Mouse (Mus musculus) ovary, postnatal 36 days (tissue): ENCODE data around the gene Veph1.

Experiments used
- DNase-seq: peaks from one replicate; pipeline ENCODE4 v3.0.0; 2022; ENCODE audit warnings: low spot score, mixed read lengths

Veph1 gene

DNA sequence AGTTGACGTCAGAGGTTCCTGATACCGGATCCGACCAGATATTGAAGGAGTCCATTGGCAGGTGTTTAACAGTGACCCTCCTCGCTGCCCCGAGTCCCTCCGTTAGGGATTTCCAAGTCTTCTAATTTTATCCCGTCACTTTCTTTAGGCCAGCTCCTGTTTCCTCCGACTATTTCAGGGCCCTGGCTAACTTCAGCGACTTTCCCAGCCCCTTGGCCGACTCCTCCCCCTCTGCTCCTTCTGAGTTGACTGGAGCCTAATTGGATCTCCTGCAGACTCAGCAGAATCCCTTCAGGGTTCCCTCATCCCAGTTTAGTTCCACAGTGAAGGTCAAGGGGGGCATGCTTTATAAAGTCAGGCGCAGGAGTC is 75.4 kb downstream of the Veph1 start:
- peak; percentile 7 for DNase-seq

DNA sequence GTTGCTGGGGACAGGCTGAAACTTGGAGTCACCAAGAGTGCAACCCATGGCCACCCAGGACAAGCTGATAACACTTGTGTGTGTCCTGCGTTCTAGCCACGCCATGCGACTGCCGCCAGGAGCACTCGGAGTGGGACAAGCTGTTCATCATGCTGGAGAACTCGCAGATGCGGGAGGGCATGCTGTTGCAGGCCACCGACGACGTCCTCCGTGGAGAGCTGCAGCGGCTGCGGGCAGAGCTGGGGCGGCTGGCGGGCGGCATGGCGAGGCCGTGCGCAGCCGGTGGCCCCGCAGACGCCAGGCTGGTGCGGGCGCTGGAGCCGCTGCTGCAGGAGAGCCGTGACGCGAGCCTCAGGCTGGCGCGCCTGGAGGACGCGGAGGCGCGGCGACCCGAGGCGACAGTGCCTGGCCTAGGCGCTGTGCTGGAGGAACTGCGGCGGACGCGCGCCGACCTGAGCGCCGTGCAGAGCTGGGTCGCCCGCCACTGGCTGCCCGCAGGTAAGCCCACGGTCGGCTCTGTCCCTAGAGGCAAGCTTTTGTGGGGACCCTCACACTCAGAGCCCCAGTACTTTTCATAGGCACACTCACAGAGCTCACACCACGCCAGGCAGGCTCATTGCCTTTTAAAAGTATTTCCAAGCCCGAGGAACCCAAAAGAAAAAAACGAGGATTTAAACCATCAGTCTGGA is 75.9 kb downstream of the Veph1 start:
- peak; percentile 55 for DNase-seq

DNA sequence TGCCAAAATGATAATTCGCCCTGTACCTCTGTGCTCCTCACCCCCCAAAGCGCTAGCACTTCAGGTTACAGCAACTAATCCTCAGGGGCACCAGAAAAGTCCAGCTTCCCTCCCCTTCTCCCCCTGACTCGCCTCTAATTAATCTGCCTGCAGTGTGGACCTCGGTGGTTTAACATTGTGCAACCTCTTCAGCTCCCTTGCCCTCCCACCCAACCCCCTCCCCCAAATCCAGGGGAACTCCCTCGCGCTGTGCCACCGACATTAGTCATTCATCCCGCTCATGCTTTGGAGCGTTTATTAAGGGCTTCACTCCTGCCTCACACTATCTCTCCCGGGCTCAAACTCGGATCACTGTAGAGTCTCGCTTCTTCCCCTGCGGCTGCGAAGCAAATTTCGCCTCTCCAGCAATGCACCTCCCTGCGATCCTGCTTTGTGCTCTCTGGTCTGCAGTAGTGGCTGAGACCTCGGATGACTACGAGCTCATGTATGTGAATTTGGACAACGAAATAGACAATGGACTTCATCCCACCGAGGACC is 76.9 kb downstream of the Veph1 start, which contains the start of gene Ptx3:
Gene Ptx3, plus strand, starts transcription at position 256 of the 537 bp plus-strand sequence.
- peak; percentile 3 for DNase-seq

DNA sequence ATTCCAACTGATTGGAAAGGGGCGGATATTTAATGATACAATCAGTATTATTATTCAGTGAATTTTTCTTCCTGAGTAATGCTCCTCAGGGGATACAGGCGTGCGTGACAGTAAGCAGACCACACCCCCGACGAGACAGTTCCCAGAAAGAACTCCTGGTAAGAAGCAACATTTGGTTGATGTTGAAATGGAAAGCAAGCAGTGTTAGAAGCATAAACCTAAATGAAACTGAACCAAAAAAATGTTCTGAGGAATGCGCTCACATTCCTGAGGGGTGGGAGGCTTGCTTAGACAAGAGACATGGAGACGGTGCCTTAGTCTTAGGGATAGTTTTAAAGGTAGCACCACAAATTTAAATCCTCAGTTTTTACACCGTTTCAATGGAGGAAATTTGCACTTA is 80.9 kb downstream of the Veph1 start:
- DNase-seq: no peak

DNA sequence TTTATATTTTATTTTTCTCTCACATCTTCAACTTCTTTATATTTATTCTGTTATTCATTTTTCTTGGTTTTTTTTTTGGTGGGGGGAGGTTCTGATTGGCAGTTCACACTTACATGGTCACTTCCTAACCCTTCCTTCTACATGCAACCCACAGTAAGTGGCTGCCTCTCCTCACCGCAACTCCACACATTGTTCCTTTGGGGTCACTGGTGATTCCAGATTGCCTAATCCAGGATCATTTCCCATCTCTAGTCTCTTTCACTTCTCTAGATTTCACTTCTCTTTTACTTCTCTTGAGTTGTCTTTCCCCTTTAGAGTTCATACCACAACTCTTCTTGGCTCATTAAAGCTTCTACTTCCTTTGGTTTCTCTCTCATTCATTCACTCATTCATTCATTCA is 83.1 kb downstream of the Veph1 start:
- no peak for DNase-seq

DNA sequence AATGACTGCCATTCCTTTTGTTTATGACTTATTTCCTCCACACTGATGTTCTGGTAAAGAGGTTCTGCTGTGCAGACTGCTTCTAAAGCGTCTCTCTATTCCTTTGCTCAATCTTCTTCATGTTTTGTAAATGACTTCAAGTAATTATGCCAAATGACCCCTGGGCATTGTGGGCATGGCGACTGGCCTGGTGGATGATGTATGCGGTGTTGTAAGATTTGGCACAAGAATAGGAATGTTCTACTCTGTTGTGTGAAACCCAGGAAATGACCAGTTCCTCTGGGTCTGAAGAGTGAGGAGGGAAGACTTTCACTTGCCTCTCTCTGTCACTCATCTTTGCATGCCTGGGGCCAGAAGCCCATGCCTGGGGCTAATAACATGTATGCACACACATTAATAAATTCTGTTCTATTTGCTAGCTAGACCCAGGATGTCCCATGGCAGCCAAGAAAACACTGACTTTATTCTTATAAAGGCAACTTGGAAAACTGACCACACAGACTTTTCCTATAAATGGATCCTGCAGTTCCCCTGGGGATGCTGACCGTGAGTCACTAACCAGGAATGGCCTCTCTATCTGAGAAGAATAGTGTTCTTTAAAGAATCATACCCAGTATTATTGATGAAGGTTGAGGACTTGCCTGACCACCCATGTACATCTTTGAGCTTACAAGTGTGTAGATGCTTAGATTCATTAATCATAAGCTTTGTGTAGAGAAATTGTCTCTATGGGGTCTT is 87.6 kb downstream of the Veph1 start:
- no peak for DNase-seq

DNA sequence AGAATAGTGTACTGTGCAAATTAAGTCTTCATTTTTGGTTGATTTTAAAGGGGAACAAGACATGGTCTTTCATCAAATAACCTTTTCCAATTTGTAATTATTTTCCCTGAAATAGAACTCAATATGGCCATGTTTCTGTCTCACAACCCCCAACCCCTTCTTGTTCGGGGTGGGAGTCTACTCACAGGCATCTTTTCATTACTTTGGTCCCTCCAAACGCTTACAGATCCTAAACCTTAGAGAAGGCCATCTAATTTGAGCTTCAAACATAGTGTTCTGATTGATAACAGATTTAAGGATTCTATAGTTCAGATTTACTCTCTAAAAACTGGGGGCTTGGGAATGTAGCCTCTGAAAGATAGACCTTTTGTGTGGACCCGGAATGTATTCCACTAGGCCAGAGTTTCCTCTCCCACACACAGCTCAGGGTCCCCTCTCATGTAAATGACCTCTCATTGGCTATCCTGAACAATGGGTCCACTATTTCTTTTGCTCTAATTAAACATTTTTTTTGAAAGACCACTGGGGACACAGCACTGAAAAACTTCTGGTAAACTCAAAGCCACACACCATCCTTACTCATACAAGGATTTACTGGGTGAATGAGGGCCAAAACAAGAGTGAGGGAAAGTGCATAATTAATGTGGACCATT is 102.6 kb downstream of the Veph1 start:
- DNase-seq: no peak

DNA sequence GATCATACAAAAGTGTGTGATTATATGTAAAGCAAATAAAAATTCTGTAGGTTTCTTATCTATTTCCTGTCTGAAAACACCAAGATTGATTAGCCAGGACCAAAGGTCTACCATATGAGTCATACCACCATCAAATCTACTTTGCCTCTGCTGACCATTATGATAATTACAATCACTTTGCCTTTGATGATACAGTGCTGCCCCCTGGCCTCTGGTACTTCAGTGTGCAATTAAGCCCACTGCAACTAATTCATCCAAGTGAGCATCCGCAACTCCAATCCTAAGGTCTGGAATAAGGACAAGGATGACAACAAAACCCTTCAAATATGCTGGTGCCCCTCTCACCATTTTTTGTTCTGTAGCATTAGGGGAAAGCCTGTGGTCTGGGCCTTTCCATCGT is 117.0 kb downstream of the Veph1 start:
- no peak for DNase-seq

DNA sequence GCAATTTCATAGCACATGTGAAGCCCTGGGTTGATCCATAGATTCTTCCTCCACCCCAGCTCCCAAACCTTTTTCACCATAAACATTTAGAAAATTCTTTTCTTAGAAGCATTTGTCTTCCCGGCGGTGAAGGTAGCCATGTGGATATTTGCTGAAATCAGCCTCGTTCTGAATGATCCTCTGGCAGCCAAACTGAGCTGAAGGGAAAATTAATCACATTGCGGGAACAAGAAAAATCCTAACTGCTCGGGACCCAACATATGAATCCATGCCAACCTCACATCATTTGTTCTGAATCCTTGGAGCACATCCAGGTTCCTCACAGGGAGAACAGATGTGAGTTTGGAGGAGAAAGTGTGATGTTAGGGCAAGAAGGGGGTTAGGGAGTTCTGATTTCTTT is 123.7 kb downstream of the Veph1 start:
- no peak for DNase-seq

DNA sequence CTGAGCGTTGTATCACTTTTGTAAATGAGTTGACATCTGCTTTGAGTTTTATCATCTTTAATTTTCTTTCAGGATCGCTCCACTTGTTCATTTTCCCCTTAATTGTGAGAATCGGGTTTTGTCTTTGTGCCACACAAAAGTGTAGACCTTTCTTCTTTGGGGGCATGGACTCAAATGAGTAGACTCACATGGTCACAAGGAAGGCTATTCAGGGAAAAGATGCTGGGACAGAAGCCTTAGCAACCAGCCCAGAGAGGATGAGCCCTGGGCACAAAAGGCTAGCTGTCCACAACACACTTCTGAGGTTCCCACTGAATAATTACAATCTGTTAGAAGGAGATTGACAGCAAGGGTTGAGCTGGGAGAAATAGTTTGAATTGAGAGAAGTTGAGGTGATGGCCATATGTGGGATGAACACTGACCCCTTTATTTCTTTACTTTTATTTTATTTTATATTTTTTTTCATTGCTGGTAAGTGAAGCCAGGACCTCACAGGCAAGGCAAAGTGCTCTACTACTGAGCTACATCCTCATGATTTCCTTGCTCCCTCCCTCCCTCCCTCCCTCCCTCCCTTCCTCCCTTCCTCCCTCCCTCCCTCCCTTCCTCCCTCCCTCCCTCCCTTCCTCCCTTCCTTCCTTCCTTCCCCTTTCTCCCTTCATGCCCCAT is 126.6 kb downstream of the Veph1 start:
- DNase-seq: no peak

DNA sequence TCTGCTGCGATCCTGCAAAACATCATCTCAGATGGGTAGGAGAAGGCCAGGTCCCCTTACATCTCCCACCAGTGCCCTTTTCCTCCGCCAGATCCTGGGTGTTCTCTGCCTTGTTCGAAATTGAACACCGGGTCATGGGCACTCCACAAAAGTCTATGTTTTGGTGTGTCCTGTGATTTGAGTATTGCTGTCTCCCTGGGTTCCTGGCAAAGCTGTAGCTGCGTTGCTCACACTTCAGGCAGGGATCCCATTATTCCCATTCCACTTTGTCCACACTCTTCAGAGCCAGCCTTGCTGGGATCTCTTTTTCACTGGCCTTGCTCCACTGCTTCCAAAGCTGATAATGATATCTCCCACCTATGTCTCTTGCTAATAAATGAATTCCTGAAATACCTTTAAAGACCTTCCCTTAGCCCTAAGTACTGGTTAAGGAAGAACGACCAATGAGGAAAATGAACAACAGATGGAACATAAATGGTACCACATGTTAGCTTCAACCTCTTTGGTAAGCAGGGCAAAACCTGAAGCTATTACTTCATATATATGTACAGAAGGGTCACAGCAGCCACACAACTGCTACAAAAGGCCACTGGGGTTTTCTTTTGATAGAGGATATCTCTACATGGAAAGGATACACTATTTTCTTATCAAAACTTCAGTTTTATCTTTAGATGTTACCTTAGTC is 129.9 kb downstream of the Veph1 start:
- no peak for DNase-seq

DNA sequence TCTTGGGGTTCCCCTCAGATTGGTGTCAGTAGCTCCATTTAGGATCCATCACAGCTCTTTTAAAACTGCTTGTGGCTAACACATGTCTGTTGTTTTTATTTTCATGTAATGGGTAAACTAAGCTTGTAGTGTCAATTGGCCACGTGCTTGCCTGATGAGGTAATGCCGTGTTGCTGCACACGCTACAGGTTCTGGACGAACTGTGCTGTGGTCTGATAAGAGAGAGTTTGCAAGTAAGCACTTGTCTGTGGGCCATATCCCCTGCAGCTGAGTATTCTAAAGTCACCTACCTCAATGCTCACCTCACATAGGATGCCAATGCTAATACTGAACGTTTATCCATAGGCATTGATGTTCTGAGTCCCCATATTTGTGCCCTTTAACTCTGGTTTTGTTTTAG is 131.6 kb downstream of the Veph1 start:
- DNase-seq: no peak

DNA sequence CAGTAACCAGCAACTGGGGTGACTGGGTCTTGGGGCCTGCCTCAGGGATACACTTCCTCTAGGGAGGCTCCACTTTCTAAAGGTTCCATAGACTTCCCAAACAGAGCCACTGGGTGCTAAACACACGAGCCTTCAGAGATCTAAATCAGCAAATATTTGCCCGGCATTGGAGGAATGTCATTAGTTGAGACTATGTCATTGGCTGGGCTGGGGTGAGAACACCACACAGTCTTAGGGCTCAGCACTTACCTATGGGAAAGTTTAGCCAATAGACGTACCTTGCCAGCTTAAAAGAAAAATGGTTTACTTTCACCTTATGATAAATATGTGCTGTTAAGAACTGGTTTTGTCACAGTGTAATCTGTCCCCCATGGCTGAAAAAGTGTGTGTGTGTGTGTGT is 132.1 kb downstream of the Veph1 start:
- DNase-seq: no peak

DNA sequence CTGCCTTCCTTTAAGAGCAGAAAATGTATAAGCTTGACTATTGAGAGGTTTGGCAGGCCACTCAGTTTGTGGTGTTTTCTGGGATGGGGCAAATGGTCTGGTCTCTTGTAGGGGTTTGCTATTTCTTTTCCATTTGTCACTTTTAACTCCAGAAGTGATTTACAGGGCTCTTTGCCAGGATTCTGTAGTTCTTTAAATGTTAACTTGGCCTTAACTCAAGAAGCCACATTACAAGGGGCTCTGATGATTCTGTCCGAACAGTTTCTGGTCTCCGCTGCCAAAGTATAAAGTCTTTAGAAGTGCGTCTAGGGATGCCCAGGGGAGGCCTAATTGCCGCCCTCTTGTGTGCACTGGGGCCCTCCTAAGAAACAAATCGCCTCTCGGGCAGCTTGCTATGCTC is 134.0 kb downstream of the Veph1 start:
- DNase-seq: no peak

DNA sequence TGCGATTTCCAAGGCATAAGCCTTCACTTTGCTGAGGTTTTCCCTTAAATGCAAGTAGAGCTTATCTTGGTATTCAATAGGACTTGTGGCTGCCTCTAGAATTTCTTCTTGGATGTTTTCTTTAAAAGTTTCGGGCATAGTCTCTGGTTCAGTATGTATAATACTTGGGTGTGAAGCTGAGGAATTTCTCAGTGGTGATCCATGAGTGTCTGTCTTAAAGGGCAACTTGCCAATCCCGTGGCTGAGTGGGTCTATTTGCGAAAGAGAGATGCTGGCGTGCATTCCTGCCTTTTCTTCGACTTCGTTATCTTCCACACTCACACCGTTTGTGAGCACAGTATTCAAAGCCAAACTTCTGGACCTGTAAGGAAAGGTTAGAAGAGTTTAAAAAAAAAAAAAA is 138.7 kb downstream of the Veph1 start:
- no peak for DNase-seq

DNA sequence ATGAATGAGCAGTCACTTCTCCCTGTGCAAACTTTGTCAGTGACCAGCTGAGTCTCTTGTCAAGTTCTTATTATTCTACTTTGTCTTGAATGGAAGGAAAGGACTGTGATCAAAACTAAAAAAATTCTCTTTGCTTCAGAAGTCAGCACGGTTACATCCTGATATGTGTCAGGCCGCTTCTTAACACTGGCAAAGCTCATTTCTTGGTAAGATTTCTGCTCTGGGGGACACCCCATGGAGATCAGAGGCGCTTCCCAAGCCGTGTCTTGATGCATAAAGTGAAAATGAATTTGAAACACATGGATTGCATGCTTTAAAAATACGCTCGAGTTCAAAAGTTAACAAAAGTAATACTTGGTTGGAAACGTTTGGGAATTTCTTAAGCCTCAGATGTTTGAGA is 159.0 kb downstream of the Veph1 start:
- no peak for DNase-seq

DNA sequence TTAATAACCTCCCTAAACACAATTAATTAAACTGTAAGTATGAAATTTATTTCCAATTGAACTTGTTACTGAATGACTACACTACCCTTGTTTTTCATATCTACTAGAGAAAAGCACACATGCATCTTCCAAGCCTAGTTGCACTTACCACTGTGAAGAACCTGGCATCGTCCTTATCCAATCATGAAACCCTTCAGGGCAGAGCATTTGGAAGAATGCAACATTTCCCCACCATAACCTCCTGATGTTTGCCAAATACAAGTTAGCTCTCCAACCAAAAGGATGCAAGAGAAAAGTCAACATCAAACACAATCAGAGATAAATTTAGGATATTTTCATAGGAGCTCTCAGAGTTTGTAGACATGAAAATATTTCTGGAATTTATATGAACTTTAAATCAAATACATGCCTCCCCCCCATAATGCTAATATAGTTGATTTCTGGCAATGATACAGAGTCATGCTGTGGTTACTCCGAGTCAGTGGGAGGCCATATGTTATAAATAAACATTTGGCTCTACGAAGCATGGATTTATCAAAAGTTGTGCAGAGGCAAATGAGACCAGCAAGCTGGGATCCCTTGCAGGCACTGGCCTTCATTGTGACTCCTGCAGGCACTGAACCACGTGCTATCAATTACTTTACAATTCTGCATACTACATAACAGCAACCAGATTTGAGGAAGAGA is 165.2 kb downstream of the Veph1 start:
- no peak for DNase-seq

DNA sequence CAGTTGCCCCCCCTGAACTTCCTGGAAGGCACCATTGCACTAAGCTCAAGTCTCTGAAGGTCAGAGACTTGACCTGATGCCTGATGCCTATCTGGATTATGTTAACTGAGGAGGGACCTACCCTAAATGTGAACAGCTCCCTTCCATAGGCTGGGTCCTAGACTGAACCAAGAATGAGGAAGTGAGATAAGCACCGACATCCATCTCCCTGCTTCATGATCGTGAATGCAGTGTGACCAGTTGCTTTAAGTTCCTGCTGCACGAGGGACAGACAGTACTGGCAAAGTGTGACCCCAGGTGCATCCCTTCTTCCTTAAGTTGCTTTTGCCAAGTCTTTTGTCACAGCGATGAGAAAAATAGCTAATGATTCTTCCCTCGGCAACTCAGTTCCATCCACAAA is 166.9 kb downstream of the Veph1 start:
- no peak for DNase-seq

DNA sequence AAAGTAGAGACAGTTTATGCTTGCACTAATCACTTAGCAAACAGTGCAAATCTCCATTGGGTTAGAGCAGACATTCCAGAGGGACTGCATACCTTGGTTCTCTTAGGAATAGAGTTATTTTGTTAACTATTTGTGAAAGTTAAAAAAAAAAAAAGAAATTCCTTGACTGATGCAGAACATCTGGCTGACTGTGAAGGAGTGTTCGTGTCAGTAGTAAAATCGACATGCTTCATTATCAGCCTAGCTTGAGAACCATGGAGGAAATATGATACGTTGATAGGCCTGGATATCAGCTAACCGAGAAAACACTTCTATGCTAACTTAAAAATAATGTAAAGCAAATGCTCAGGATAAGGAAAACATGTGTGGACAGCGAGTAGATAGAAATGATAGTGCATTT is 191.1 kb downstream of the Veph1 start:
- no peak for DNase-seq

DNA sequence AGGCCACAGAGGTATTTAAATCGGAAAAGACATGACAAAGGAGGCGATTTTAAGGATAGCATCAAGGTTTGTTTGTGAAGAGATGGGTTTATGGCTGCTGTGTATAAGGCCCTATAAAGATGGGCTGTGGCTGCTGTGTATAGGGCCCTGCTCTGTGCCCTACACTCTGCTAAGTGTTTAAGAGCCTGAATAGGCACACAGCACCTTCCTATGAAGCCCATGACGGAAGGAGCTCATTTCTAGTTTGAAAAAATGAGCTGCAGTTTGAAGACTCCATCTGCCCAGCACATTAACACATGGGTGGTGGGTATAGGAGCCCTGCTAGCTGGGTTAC is 194.1 kb downstream of the Veph1 start:
- DNase-seq: no peak

DNA sequence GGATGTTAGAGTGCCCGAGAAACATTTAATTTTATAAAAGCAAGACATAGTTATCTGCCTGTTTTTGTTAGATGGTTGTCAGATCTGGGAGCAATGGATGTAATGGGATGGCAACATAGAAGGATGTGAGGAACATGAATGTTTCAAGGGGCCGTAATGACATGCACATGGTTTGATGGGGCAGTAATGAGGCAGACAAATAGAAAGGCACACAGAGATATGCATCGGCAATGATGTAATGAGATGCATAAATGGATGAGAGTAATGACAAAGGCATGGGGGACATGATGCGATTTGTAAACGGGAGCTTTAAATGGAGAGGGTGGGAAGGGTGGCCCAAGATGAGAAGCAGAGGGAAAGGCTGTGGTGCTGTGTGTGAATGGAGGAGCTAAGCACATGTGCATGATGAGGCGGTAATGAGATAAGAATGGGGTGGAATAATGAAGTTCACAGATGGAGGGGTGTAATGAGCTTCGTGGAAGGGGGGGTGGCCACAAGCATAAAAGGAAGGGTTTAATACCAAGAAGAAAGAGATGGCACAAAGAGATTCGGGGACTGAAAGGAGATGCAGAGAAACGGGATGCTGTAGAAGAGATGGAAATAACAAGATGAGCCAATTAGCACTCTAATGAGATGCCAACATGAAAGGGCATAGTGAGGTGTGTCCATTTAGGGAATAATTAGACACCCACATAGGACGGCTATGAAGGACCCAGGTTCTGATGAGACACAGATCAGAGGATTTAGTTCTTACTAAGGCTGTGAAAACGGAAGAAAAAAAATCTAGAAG is 194.6 kb downstream of the Veph1 start:
- DNase-seq: no peak
